In the genomic region with DNA sequence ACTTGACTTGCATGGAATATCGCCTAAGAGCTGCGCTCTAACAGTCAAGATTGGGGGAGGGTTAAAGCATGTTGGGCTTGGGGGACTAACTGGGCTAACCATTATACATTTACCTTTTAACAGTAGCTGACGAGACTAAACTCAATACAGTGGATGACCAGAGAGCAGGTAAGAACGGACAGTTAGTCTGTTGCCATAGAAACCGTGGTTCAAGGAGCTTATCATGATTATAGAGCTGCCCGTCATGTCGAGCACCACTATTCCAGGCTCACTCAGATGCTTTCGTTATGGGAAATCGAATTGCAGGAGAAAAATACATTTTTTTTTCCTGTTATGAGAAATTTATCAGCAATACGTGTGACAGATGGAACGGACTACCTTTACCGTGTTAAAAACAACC, we compare ENCODE assay signal across 23 mouse cellular contexts.
DNase-seq lines count a peak whose midpoint lies in the region; ATAC-seq and TF ChIP-seq lines count a peak whose summit lies in the region.
"Had no signal": no experiment of that assay in that cellular context is flagged by ENCODE, and none has a peak within 500 bp of the region (broad histone marks: within the 10 kb centered on the region; RNA-seq: fewer than 3 reads in every experiment).

No protein-coding gene starts in this region.

- WGBS in forebrain, embryonic 12.5 days, result 82% methylated on average over 12 of the region's 12 CpGs
- 75% methylated on average over 12 of the region's 12 CpGs for WGBS in forebrain, embryonic 16.5 days
- WGBS in hindbrain, embryonic 15.5 days, result 72% methylated on average over 12 of the region's 12 CpGs
- 67% methylated on average over 12 of the region's 12 CpGs for WGBS in hindbrain, embryonic 14.5 days
- WGBS in forebrain, postnatal 0 days, result 73% methylated on average over 12 of the region's 12 CpGs
- WGBS in midbrain, embryonic 16.5 days, result 59% methylated on average over 12 of the region's 12 CpGs

- H3K27me3 ChIP-seq in forebrain, embryonic 12.5 days, result no peaks in the 10 kb centered on the region
- no peaks in the 10 kb centered on the region for H3K27me3 ChIP-seq in forebrain, embryonic 16.5 days (replicated peaks; ENCODE audit: control insufficient read depth, insufficient read depth, low read length)
- no peaks in the 10 kb centered on the region for H3K27me3 ChIP-seq in hindbrain, embryonic 15.5 days
- H3K27me3 ChIP-seq in hindbrain, embryonic 14.5 days (ENCODE audit: control insufficient read depth, insufficient read depth, low read length), result no peaks in the 10 kb centered on the region
- no peaks in the 10 kb centered on the region for H3K27me3 ChIP-seq in forebrain, postnatal 0 days (ENCODE audit: insufficient read depth, low read length)
- no peaks in the 10 kb centered on the region for H3K27me3 ChIP-seq in midbrain, embryonic 16.5 days (ENCODE audit: control insufficient read depth, insufficient read depth, low read depth, low read length)
- H3K27me3 ChIP-seq: heart, embryonic 13.5 days; kidney, embryonic 15.5 days; limb, embryonic 13.5 days; liver, embryonic 12.5 days had no signal

- no peak for DNase-seq in hindbrain, embryonic 14.5 days (ENCODE audit: low spot score)
- no peak for DNase-seq in forebrain, postnatal 0 days
- DNase-seq in gastrocnemius, adult 8-10 months (ENCODE audit: low spot score in 2 of 2), result no peak
- DNase-seq: adrenal gland, postnatal 10 days; cerebellum, adult 2 months; cerebellum, postnatal 36 days; gastrocnemius, postnatal 14 days; heart, adult 18-20 months; heart, postnatal 14 days; kidney, adult 11 months; kidney, postnatal 36 days; lung, adult 2 months; lung, postnatal 14 days; right cerebral cortex, postnatal 4 days; thymus, postnatal 14 days had no signal

- TF ChIP-seq CTCF in forebrain, postnatal 0 days (IDR thresholded peaks at IDR 0.05; ENCODE audit: low read depth), result no peak

- no peaks in the 10 kb centered on the region for H3K9me3 ChIP-seq in forebrain, embryonic 12.5 days
- no peaks in the 10 kb centered on the region for H3K9me3 ChIP-seq in forebrain, embryonic 16.5 days (ENCODE audit: control insufficient read depth, low read length)
- H3K9me3 ChIP-seq in hindbrain, embryonic 15.5 days, result no peaks in the 10 kb centered on the region
- no peaks in the 10 kb centered on the region for H3K9me3 ChIP-seq in hindbrain, embryonic 14.5 days (ENCODE audit: control insufficient read depth, low read length)
- H3K9me3 ChIP-seq in forebrain, postnatal 0 days (ENCODE audit: low read length), result no peaks in the 10 kb centered on the region
- H3K9me3 ChIP-seq in midbrain, embryonic 16.5 days (replicated peaks; ENCODE audit: control insufficient read depth, low read length, poor library complexity, severe bottlenecking), result no peaks in the 10 kb centered on the region
- H3K9me3 ChIP-seq: heart, embryonic 13.5 days; kidney, embryonic 15.5 days; limb, embryonic 13.5 days; liver, embryonic 12.5 days had no signal

- peaks cover 5% of the 10 kb centered on the region for H3K4me1 ChIP-seq in forebrain, embryonic 12.5 days
- H3K4me1 ChIP-seq in forebrain, embryonic 16.5 days (replicated peaks; ENCODE audit: control insufficient read depth, insufficient read depth, low read length), result no peaks in the 10 kb centered on the region
- 0 out of 2 replicates have a peak, but pooled peaks cover 4% of the 10 kb centered on the region for H3K4me1 ChIP-seq in hindbrain, embryonic 15.5 days (replicated peaks)
- H3K4me1 ChIP-seq in hindbrain, embryonic 14.5 days (replicated peaks; ENCODE audit: control insufficient read depth, insufficient read depth, low read length), result peaks cover 6% of the 10 kb centered on the region; the same call in 1 of the 2 replicates
- no peaks in the 10 kb centered on the region for H3K4me1 ChIP-seq in forebrain, postnatal 0 days (ENCODE audit: insufficient read depth)
- peaks cover 8% of the 10 kb centered on the region; the same call in 1 of the 2 replicates for H3K4me1 ChIP-seq in midbrain, embryonic 16.5 days (ENCODE audit: control insufficient read depth, insufficient read depth, low read length)
- H3K4me1 ChIP-seq: heart, embryonic 13.5 days; limb, embryonic 13.5 days; liver, embryonic 12.5 days had no signal

- H3K4me2 ChIP-seq in forebrain, embryonic 12.5 days, result no peak overlapping the region
- H3K4me2 ChIP-seq in forebrain, embryonic 16.5 days (ENCODE audit: low read length), result no peak overlapping the region
- H3K4me2 ChIP-seq in hindbrain, embryonic 15.5 days, result no peak overlapping the region
- no peak overlapping the region for H3K4me2 ChIP-seq in hindbrain, embryonic 14.5 days (replicated peaks)
- no peak overlapping the region for H3K4me2 ChIP-seq in forebrain, postnatal 0 days (ENCODE audit: low read depth)
- H3K4me2 ChIP-seq in midbrain, embryonic 16.5 days (ENCODE audit: low read length), result no peak overlapping the region
- H3K4me2 ChIP-seq: heart, embryonic 13.5 days; kidney, embryonic 15.5 days; limb, embryonic 13.5 days; liver, embryonic 12.5 days had no signal

- no peak overlapping the region for H3K4me3 ChIP-seq in forebrain, embryonic 12.5 days (replicated peaks)
- H3K4me3 ChIP-seq in forebrain, embryonic 16.5 days (replicated peaks; ENCODE audit: low read length), result no peak overlapping the region
- H3K4me3 ChIP-seq in hindbrain, embryonic 15.5 days, result no peak overlapping the region
- no peak overlapping the region for H3K4me3 ChIP-seq in hindbrain, embryonic 14.5 days (replicated peaks; ENCODE audit: low read length)
- H3K4me3 ChIP-seq in forebrain, postnatal 0 days (ENCODE audit: low read depth, low read length), result no peak overlapping the region
- H3K4me3 ChIP-seq in midbrain, embryonic 16.5 days (ENCODE audit: low read depth, low read length), result no peak overlapping the region
- H3K4me3 ChIP-seq: heart, embryonic 13.5 days; kidney, embryonic 15.5 days; limb, embryonic 13.5 days; liver, embryonic 12.5 days had no signal

- H3K27ac ChIP-seq in forebrain, embryonic 12.5 days, result 0 out of 2 replicates have a peak overlapping the region, but pooled peaks have one; percentile 59
- H3K27ac ChIP-seq in forebrain, embryonic 16.5 days (ENCODE audit: low read length), result no peak overlapping the region
- H3K27ac ChIP-seq in hindbrain, embryonic 15.5 days (replicated peaks), result no peak overlapping the region
- H3K27ac ChIP-seq in hindbrain, embryonic 14.5 days, result no peak overlapping the region
- H3K27ac ChIP-seq in forebrain, postnatal 0 days (ENCODE audit: low read depth, low read length), result no peak overlapping the region
- peak overlapping the region; percentile 67 for H3K27ac ChIP-seq in midbrain, embryonic 16.5 days (ENCODE audit: low read length)
- H3K27ac ChIP-seq: heart, embryonic 13.5 days; kidney, embryonic 15.5 days; limb, embryonic 13.5 days; liver, embryonic 12.5 days had no signal

- peak; percentile 57; the same call in 1 of the 2 replicates for ATAC-seq in forebrain, embryonic 12.5 days (ENCODE audit: low FRiP score)
- no peak for ATAC-seq in forebrain, embryonic 16.5 days
- ATAC-seq in hindbrain, embryonic 15.5 days (ENCODE audit: low FRiP score, low read depth), result 0 out of 2 replicates have a peak, but pooled peaks have one; percentile 51
- no peak for ATAC-seq in hindbrain, embryonic 14.5 days (ENCODE audit: low FRiP score)
- ATAC-seq in forebrain, postnatal 0 days, result peak; percentile 23; the same call in 1 of the 2 replicates
- ATAC-seq in midbrain, embryonic 16.5 days, result peak; percentile 84
- ATAC-seq: liver, embryonic 12.5 days had no signal

- peaks cover 3% of the 10 kb centered on the region; the same call in 1 of the 2 replicates for H3K36me3 ChIP-seq in forebrain, embryonic 12.5 days (replicated peaks)
- no peaks in the 10 kb centered on the region for H3K36me3 ChIP-seq in forebrain, embryonic 16.5 days (ENCODE audit: control insufficient read depth, insufficient read depth)
- no peaks in the 10 kb centered on the region for H3K36me3 ChIP-seq in hindbrain, embryonic 15.5 days
- H3K36me3 ChIP-seq in hindbrain, embryonic 14.5 days (replicated peaks; ENCODE audit: control insufficient read depth, insufficient read depth), result no peaks in the 10 kb centered on the region
- peaks cover 2% of the 10 kb centered on the region; the same call in 1 of the 2 replicates for H3K36me3 ChIP-seq in forebrain, postnatal 0 days (ENCODE audit: insufficient read depth)
- no peaks in the 10 kb centered on the region for H3K36me3 ChIP-seq in midbrain, embryonic 16.5 days (ENCODE audit: control insufficient read depth, insufficient read depth, low read length)
- H3K36me3 ChIP-seq: liver, embryonic 12.5 days had no signal

- no peak overlapping the region for H3K9ac ChIP-seq in forebrain, embryonic 12.5 days
- no peak overlapping the region for H3K9ac ChIP-seq in forebrain, embryonic 16.5 days (replicated peaks; ENCODE audit: low read depth, low read length)
- no peak overlapping the region for H3K9ac ChIP-seq in hindbrain, embryonic 15.5 days
- no peak overlapping the region for H3K9ac ChIP-seq in hindbrain, embryonic 14.5 days
- H3K9ac ChIP-seq in forebrain, postnatal 0 days, result no peak overlapping the region
- H3K9ac ChIP-seq in midbrain, embryonic 16.5 days (ENCODE audit: low read depth, low read length), result no peak overlapping the region
- H3K9ac ChIP-seq: heart, embryonic 13.5 days; kidney, embryonic 15.5 days; limb, embryonic 13.5 days; liver, embryonic 12.5 days had no signal

Comparison
In these comparisons a context has a peak if more than half of its experiments do, and no peak if none do; other contexts are left out.
1. ATAC-seq: peak in forebrain, embryonic 12.5 days (single experiment), hindbrain, embryonic 15.5 days (single experiment), forebrain, postnatal 0 days (single experiment) and midbrain, embryonic 16.5 days (single experiment); none in forebrain, embryonic 16.5 days (single experiment) and hindbrain, embryonic 14.5 days (single experiment).
2. H3K27ac ChIP-seq: peak in forebrain, embryonic 12.5 days (single experiment) and midbrain, embryonic 16.5 days (single experiment); none in forebrain, embryonic 16.5 days (single experiment), hindbrain, embryonic 15.5 days (single experiment), hindbrain, embryonic 14.5 days (single experiment) and forebrain, postnatal 0 days (single experiment).